Mouse (Mus musculus) T-helper 1 cell (primary cell): ENCODE results near the gene Wwtr1.

ENCODE experiments used
- in situ Hi-C: fragments of 300-600 bp; cut with MboI, MseI; formaldehyde crosslinking; loops from one replicate; pipeline ENCODE4 v1.15.1; 2025; ENCODE audit warnings: high pct_unique_total_duplicates

Wwtr1 gene

GRCm38 (mm10) chr3:57516146-57516545, 59.6 kb downstream of the Wwtr1 start:
- in situ Hi-C loops, result no loop called here

DNA sequence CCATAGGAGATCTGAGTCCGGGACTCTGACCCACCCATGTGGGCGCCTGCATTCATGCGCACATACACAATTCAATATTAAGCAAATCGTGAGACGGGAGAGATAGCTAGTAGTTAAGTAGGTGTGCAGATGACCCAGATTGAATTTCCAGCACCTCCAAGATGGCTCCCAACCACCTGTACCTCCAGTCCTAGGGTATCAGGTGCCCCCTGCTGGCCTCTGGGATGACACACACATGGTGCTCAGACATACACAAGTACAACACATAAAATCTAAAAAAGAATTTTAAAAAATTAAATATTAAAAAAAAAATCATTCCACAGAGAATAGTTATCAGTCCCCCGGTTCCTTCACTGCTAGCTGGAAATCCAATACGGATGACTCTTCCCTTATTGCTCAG, 60.7 kb downstream of the Wwtr1 start:
- in situ Hi-C loops, result no loop called here

DNA sequence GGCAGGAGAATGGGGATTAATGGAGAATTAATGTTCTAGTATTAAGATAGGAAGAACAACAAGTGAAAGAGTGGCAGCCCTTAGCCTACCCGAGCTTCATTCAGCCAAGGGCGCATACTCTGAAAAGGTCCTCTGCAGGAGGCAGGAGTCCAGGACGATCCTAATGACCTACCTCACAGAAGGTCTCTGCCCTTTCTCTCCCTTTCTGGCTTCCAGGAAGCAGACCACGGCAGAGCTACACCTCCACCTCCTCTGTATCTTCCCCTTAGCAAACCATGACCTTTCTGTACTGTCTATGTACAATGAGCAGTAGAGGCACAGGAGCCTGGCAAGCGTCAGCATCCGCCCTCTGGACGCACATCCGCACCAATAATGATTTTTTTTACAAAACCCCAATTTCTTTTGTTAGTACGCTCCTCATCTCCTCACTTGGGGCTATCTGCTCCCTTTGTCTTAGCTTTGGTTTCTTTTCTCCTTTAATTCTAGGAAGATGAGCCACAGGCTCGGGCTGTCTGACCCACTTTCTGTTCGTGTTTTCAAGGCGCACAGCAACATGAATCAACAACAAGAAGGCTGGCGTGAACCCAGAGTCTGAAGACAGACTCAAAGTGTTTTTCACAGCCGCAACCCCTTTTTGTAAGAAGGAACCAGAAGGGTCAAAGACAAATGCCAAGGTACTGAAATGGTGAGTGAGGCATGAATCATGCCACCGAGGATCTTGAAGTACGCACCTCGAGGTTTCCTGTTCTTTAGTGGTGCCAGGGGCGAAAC, 63.7 kb downstream of the Wwtr1 start:
- in situ Hi-C loops, result no loop called here

- in situ Hi-C loops, result no loop called here
Measured at GRCm38 (mm10) chr3:57509945-57510675, 65.6 kb downstream of the Wwtr1 start.

DNA sequence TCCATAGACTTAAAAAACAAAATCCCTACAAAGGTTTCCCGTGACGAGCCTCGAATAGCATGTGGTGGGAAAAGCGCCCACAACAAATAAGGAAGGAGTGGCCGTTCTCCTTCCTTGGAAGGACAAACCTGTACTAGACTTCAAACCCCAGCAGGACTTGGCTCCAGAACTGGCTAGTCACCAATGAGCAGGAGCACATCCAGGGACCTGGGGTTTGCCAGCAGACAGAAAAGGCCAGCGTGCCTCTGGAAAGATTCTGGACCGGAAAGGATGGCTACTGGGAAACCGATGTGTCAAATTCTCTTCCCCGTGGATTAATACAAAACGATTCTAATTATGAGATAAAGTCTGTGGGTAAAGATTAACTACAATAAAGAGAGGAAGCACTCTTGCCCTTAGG, 69.7 kb downstream of the Wwtr1 start:
- in situ Hi-C loops, result no loop called here

DNA sequence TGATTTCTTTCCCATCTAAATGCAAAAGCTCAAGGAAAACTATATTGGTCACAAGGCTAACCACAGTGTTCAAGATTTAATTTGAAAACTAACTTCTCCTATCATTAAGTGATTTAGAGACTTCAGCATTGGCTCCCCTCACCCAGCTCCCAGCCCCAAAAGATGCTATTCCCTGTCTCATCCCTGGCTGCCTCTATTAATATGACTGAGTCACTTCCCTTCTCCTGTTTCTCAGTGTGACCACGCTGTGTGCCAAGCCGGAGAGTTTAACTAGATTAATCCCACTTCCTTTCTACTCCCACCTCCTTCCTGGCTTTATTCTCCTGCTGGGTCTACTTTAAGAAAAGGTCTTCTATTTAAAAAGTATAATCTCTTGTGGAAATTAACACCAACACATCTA, 71.0 kb downstream of the Wwtr1 start:
- in situ Hi-C loops, result no loop called here

- in situ Hi-C loops, result no loop called here
Measured at GRCm38 (mm10) chr3:57501596-57502220, 74.0 kb downstream of the Wwtr1 start.

DNA sequence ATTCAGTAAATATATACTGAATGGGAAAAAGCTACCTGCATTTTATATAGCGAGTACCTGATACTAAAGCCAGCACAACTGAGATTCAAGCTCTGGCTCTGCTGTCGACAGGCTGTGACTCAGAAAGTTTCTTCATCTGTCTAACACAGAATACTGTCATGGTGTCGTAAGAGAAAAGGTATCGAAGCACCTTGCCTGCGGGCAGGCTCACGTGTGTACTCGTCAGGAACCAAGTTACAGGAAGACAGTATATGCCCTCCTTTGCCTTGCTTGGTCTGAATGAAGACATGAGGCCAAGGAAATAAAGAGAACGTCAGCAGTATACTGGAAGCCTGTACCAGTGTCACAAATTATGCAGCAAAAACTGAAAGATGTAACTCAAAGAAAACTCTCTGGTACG, 74.9 kb downstream of the Wwtr1 start:
- in situ Hi-C loops, result no loop called here

- in situ Hi-C loops, result no loop called here
Measured at GRCm38 (mm10) chr3:57497791-57498190, 77.9 kb downstream of the Wwtr1 start.

DNA sequence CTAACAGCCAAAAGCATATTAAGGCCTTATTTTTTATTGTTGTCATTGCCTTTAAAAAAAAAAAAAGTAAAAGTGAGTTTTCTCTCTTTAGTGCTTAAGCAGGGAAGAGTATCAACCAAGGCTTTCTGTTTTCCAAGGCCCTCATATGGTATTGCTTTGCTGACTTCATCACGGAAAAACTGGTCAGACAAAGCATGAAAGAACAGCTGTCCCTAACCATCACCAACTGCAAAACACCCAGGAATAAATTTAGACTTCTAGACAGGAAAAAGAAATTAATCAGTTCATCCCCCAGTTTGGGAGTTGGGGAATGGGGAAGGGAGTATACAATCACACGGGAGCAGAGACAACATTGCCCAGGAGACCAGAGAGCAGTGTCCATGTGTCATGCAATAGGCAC, 79.3 kb downstream of the Wwtr1 start:
- in situ Hi-C loops, result no loop called here

GRCm38 (mm10) chr3:57487455-57488153, 88.1 kb downstream of the Wwtr1 start:
- in situ Hi-C loops, result no loop called here

DNA sequence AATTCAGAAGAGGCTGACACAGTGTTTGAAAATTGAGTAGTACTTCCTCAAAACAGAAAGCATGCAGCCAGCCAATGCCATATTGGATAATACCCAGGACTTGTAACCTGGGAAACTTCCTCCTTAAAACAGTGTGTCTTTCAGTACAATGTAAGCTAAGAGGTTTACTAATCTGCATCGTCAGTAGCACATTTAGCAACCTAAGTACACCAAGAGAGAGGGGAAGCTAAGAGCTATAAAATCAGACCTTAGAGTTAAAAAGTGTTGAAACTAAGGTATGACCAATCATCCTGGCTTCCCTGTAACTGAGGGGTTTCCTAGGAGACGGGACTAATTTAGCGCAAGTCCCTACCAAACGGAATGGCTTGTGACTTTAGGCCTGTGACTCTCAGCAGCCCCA, 89.6 kb downstream of the Wwtr1 start:
- in situ Hi-C loops, result no loop called here

- in situ Hi-C loops, result no loop called here
Measured at GRCm38 (mm10) chr3:57481981-57482380, 93.7 kb downstream of the Wwtr1 start.

DNA sequence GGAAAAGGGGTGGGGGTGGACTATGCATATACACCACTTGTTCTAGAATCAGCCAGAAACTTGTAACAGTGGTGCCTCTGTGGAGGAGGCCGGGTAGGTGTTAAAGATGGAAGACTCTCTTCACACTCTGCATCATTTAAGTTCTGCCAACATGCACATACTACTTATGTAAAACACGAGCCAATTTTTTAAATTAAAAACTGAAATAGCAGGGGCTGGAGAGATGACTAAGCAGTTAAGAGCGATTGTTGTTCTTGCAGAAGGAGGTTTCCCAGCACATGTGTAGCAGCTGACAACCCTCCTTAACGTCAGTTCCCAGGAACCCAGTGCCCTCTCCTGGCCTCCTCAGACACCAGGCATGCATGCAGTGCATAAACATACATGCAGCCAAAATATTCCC, 95.1 kb downstream of the Wwtr1 start:
- in situ Hi-C loops, result no loop called here

DNA sequence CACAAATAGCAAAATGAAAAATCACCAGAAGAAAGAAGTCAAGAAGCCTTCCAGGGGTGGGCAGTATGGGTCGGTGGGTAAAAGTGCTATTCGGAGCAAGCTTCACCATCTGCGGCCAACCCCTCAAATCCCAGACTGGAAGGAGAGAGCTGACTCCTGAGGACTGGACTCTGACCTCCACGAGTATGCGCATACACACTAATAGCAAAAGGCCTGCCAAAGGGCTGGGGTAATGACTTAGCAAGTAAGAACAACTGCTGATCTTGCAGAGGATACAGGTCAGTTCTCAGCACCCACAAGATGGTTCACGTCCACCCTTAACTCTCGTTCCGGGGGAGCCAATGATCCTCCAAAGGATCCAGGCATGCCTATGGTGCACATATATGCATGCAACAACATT, 101.3 kb downstream of the Wwtr1 start:
- in situ Hi-C loops, result no loop called here

DNA sequence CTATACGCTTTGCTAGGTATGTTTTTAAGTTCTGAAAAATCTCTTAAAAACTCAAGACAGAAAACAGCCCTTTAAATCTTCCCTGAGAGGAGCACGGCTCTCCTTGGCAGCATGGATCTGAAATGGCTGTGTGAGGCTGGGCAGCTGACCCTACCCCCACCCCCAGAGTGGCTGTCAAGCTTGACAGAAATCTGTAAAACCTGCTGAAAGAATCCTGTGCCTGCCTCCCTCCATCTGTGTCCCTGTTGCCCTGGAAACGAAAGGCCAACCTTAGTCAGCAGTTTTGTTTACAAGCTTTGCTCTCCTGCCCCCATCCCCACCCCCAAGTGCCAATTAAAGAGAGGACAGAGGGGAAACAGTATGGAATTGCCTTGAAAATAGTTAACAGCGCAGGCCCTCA, 103.3 kb downstream of the Wwtr1 start:
- in situ Hi-C loops, result no loop called here

DNA sequence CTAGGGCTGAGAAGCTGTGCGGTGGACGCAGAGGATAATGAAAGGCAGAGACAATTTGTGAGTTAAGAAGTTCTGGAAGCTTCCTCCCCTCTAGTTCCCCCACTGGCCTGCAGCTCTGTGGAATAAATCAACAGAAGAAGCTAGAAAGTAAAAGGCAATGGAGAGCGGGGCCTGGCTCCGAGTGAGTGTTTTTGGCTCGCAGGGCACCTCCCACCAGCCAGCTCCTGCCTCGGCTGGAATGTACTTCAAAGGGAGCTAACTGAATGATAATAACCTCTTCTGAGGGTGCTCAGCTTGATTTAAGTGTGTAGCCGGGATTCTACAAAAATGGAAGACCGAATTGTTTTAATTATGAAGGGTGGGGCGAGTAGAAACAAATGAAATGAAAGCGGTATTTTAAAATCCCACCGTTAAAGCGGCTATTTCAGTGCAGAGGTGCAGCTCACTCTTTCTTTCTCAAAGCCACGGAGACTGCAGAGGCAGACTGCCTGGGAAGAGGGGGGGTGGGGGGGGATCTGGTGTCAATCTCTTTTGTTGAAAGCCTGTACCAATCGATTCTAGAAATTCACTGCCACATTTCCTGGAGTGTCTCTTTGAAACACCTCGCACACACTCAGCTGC, 104.6 kb downstream of the Wwtr1 start:
- in situ Hi-C loops, result no loop called here

- in situ Hi-C loops, result no loop called here
Measured at GRCm38 (mm10) chr3:57470326-57470725, 105.4 kb downstream of the Wwtr1 start.

- in situ Hi-C loops, result no loop called here
Measured at GRCm38 (mm10) chr3:57469325-57469724, 106.4 kb downstream of the Wwtr1 start.

- in situ Hi-C loops, result no loop called here
Measured at GRCm38 (mm10) chr3:57466289-57466688, 109.4 kb downstream of the Wwtr1 start.

- in situ Hi-C loops, result no loop called here
Measured at GRCm38 (mm10) chr3:57463302-57463701, 112.4 kb downstream of the Wwtr1 start.

- in situ Hi-C loops, result no loop called here
Measured at GRCm38 (mm10) chr3:57458652-57459051, 117.1 kb downstream of the Wwtr1 start.
